Mouse (Mus musculus): ENCODE data around the gene Ncam1. TPM values are rescaled to one million over a fixed set of nuclear protein-coding genes. Genes with fewer than 3 reads are reported as not detected.
A peak's percentile ranks its signal among the peaks of the same experiment; 100 is the strongest.

Gene Ncam1
- polyA plus RNA-seq, 1 experiment from 2014 or later: 166 TPM

DNA sequence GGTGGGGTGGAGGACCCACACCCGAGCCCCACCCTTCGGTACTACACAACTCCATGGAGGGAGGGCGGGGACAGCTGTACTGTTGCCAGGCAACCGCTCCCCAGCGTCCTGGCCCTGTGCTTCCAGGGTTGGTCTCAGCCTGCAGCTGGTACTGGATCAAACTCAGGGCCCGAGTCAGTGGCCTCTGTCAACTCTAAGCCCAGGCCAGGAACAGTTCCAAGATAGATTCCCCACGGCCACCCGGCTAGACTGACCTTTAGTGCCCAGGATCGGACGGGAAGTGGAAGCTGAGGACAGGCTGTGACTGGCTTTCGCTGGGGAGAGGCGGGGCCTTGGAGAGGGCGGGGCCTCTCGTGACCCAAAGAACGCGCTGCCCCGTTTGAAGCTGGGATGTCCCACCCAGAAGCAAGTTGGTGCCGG, 312.8 kb downstream of the Ncam1 start, which contains the start of gene Ttc12:
TSS of gene Ttc12 (minus strand) at position 334 of the 420 bp plus-strand sequence.
- Histone ChIP-seq H3K9ac (peak within 1 kb of the TSS; percentile 53), H3K36me3 (no peaks in the 10 kb centered on the region), H3K27ac (peak within 1 kb of the TSS; percentile 57; the same call in 1 of the 2 replicates), H3K4me1 (peaks cover 23% of the 10 kb centered on the region), H3K4me2 (peak within 1 kb of the TSS; percentile 92), H3K4me3 (replicated peaks) (peak within 1 kb of the TSS; percentile 69), H3K9me3 (replicated peaks) (no peaks in the 10 kb centered on the region), H3K27me3 (peaks cover 9% of the 10 kb centered on the region; the same call in 1 of the 2 replicates)
- peak; percentile 89 for ATAC-seq (replicated peaks; ENCODE audit: low FRiP score)
- under 1% methylated on average over 18 of the region's 18 CpGs for WGBS

GRCm38 (mm10) chr9:49485250-49485891, 313.4 kb downstream of the Ncam1 start:
- peaks cover 23% of the 10 kb centered on the region for H3K4me1 ChIP-seq
- H3K9me3 ChIP-seq (replicated peaks): no peaks in the 10 kb centered on the region
- H3K27ac ChIP-seq: peak overlapping the region; percentile 57; the same call in 1 of the 2 replicates
- H3K4me2 ChIP-seq: peak overlapping the region; percentile 92
- peak overlapping the region; percentile 69 for H3K4me3 ChIP-seq (replicated peaks)
- H3K9ac ChIP-seq: peak overlapping the region; percentile 53
- no peaks in the 10 kb centered on the region for H3K36me3 ChIP-seq
- ATAC-seq (replicated peaks; ENCODE audit: low FRiP score): peak; percentile 22; the same call in 1 of the 2 replicates
- peaks cover 9% of the 10 kb centered on the region; the same call in 1 of the 2 replicates for H3K27me3 ChIP-seq
- WGBS: 6% methylated on average over 21 of the region's 21 CpGs

DNA sequence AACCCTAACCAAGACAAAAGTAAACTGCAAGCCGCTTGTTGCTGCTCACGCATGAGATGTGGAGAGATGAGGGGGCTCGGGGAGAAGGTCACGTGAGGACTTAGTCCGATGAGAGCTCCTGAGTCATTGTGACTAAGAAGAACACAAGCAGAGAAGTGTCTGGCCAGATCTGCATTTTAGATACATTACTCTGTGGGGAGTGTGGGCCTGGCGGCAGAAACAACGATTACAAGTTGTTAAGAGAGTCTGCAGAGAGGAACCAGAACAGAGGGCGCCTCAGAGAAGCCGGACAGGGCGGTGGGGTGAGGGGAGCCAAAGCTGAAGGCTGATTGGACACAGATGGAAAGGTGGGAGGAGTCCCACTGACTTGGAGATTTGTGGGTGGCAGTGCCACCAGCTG, 315.4 kb downstream of the Ncam1 start:
- Histone ChIP-seq H3K9ac (no peak overlapping the region), H3K36me3 (no peaks in the 10 kb centered on the region), H3K4me2 (peak overlapping the region; percentile 33), H3K9me3 (replicated peaks) (no peaks in the 10 kb centered on the region), H3K4me3 (replicated peaks) (no peak overlapping the region), H3K27ac (no peak overlapping the region), H3K27me3 (peaks cover 9% of the 10 kb centered on the region; the same call in 1 of the 2 replicates), H3K4me1 (peaks cover 23% of the 10 kb centered on the region)
- ATAC-seq (replicated peaks; ENCODE audit: low FRiP score): no peak
- 30% methylated on average over 10 of the region's 10 CpGs for WGBS

GRCm38 (mm10) chr9:49472126-49472525, 326.6 kb downstream of the Ncam1 start:
- no peak for ATAC-seq (replicated peaks; ENCODE audit: low FRiP score)
- Histone ChIP-seq H3K4me2 (no peak overlapping the region), H3K9me3 (replicated peaks) (no peaks in the 10 kb centered on the region), H3K27ac (no peak overlapping the region), H3K27me3 (no peaks in the 10 kb centered on the region), H3K9ac (no peak overlapping the region), H3K4me3 (replicated peaks) (no peak overlapping the region), H3K36me3 (no peaks in the 10 kb centered on the region), H3K4me1 (no peaks in the 10 kb centered on the region)
- 62% methylated on average over 11 of the region's 11 CpGs for WGBS

GRCm38 (mm10) chr9:49470946-49471345, 327.8 kb downstream of the Ncam1 start:
- Histone ChIP-seq H3K36me3 (no peaks in the 10 kb centered on the region), H3K27me3 (no peaks in the 10 kb centered on the region), H3K4me3 (replicated peaks) (no peak overlapping the region), H3K4me1 (no peaks in the 10 kb centered on the region), H3K4me2 (no peak overlapping the region), H3K9me3 (replicated peaks) (no peaks in the 10 kb centered on the region), H3K27ac (no peak overlapping the region), H3K9ac (no peak overlapping the region)
- no peak for ATAC-seq (replicated peaks; ENCODE audit: low FRiP score)
- 76% methylated on average over 6 of the region's 6 CpGs for WGBS

- no peaks in the 10 kb centered on the region for H3K4me1 ChIP-seq
- H3K27ac ChIP-seq: no peak overlapping the region
- WGBS: 91% methylated on average over 19 of the region's 19 CpGs
- no peaks in the 10 kb centered on the region for H3K27me3 ChIP-seq
- H3K4me2 ChIP-seq: no peak overlapping the region
- H3K9ac ChIP-seq: no peak overlapping the region
- H3K9me3 ChIP-seq (replicated peaks): no peaks in the 10 kb centered on the region
- H3K4me3 ChIP-seq (replicated peaks): no peak overlapping the region
- no peaks in the 10 kb centered on the region for H3K36me3 ChIP-seq
- no peak for ATAC-seq (replicated peaks; ENCODE audit: low FRiP score)
Measured at GRCm38 (mm10) chr9:49470006-49470405, 328.7 kb downstream of the Ncam1 start.

GRCm38 (mm10) chr9:49456136-49456535, 342.6 kb downstream of the Ncam1 start:
- ATAC-seq (replicated peaks; ENCODE audit: low FRiP score): no peak
- no peak overlapping the region for H3K27ac ChIP-seq
- H3K4me3 ChIP-seq (replicated peaks): no peak overlapping the region
- H3K9ac ChIP-seq: no peak overlapping the region
- H3K4me2 ChIP-seq: no peak overlapping the region
- H3K9me3 ChIP-seq (replicated peaks): no peaks in the 10 kb centered on the region
- no peaks in the 10 kb centered on the region for H3K27me3 ChIP-seq
- H3K4me1 ChIP-seq: no peaks in the 10 kb centered on the region
- H3K36me3 ChIP-seq: no peaks in the 10 kb centered on the region
- WGBS: 92% methylated on average over 3 of the region's 3 CpGs

- H3K4me1 ChIP-seq: no peaks in the 10 kb centered on the region
- no peaks in the 10 kb centered on the region for H3K36me3 ChIP-seq
- H3K27ac ChIP-seq: no peak overlapping the region
- 91% methylated on average over 1 of the region's 1 CpGs for WGBS
- H3K4me3 ChIP-seq (replicated peaks): no peak overlapping the region
- no peak for ATAC-seq (replicated peaks; ENCODE audit: low FRiP score)
- H3K27me3 ChIP-seq: no peaks in the 10 kb centered on the region
- H3K9me3 ChIP-seq (replicated peaks): no peaks in the 10 kb centered on the region
- H3K9ac ChIP-seq: no peak overlapping the region
- no peak overlapping the region for H3K4me2 ChIP-seq
Measured at GRCm38 (mm10) chr9:49452396-49452795, 346.3 kb downstream of the Ncam1 start.
